Mouse (Mus musculus): ENCODE results near the gene Safb.

Safb gene

GRCm38 (mm10) chr17:56612565-56612939, 27.9 kb downstream of the Safb start:
- ChIA-PET CTCF (interaction anchor here (0.5 to 1.9 kb wide), 9 partner anchors 14 to 487 kb away, joined by 3 to 18 read pairs (median 5); partner anchors contain the start of genes Lonp1 (in 3 of the 4), Catsperd (in 1 of the 4), Ranbp3 (in 1 of the 4) and Safb2 (in 1 of the 4)), POLR2A (interaction anchor here (0.6 to 14.4 kb wide), 110 partner anchors 9 to 576 kb away, joined by 3 to 429 read pairs (median 6); partner anchors contain the start of genes Lonp1 (in 4 of the 4), Safb (in 4 of the 4), Safb2 (in 4 of the 4) and Catsperd (in 3 of the 4))

- POLR2A ChIA-PET, result interaction anchor here (0.6 to 14.4 kb wide), 102 partner anchors 9 to 573 kb away, joined by 3 to 429 read pairs (median 8); partner anchors contain the start of genes Lonp1 (in 4 of the 4), Catsperd (in 3 of the 4), Dus3l (in 3 of the 4) and Ranbp3 (in 3 of the 4)
These were observed 28.7 kb downstream of the Safb start, which contains the start of gene Rpl36 for GRCm38 (mm10) chr17:56613236-56613844. TSS of gene Rpl36 (plus strand) at chr17:56613416.

GRCm38 (mm10) chr17:56613893-56614292, 29.3 kb downstream of the Safb start:
- ChIA-PET POLR2A (interaction anchor here (0.6 to 14.4 kb wide), 82 partner anchors 8 to 655 kb away, joined by 3 to 429 read pairs (median 5); partner anchors contain the start of genes Lonp1 (in 4 of the 4), Ranbp3 (in 4 of the 4), Catsperd (in 3 of the 4) and Safb (in 3 of the 4)), CTCF (interaction anchor here in 1 of 4 experiments (0.9 kb wide), 1 partner anchor 59 kb away, joined by 5 read pairs; the partner anchor contains the start of gene Ranbp3)

More at GRCm38 (mm10) chr17:56613236-56613844, 28.7 kb downstream of the Safb start, which contains the start of gene Rpl36:
- CTCF ChIA-PET, result interaction anchor here in 3 of 4 experiments (0.5 to 1.9 kb wide), 5 partner anchors 13 to 488 kb away, joined by 4 to 18 read pairs (median 7); partner anchors contain the start of genes Lonp1 (in 3 of the 3), Catsperd (in 1 of the 3) and Ranbp3 (in 1 of the 3)

- POLR2A ChIA-PET, result interaction anchor here (0.6 to 14.4 kb wide), 88 partner anchors 8 to 655 kb away, joined by 3 to 429 read pairs (median 4); partner anchors contain the start of genes Lonp1 (in 4 of the 4), Ranbp3 (in 4 of the 4), Catsperd (in 3 of the 4) and Kdm4b (in 3 of the 4)
These were observed 29.9 kb downstream of the Safb start for GRCm38 (mm10) chr17:56614391-56615135.

GRCm38 (mm10) chr17:56615136-56615784, 30.6 kb downstream of the Safb start:
- ChIA-PET CTCF (no interaction called here), POLR2A (interaction anchor here (0.5 to 14.4 kb wide), 35 partner anchors 8 to 354 kb away, joined by 3 to 429 read pairs (median 7); partner anchors contain the start of genes Lonp1 (in 4 of the 4), Ranbp3 (in 4 of the 4), Catsperd (in 3 of the 4) and Safb2 (in 3 of the 4))

More at GRCm38 (mm10) chr17:56614391-56615135, 29.9 kb downstream of the Safb start:
- CTCF ChIA-PET, result interaction anchor here in 1 of 4 experiments (0.9 kb wide), 1 partner anchor 59 kb away, joined by 5 read pairs; the partner anchor contains the start of gene Ranbp3

- CTCF ChIA-PET, result no interaction called here
These were observed 31.2 kb downstream of the Safb start for GRCm38 (mm10) chr17:56615792-56616191.

GRCm38 (mm10) chr17:56616725-56617124, 32.1 kb downstream of the Safb start:
- POLR2A ChIA-PET, result interaction anchor here (0.6 to 14.4 kb wide), 25 partner anchors 6 to 415 kb away, joined by 3 to 429 read pairs (median 4); partner anchors contain the start of genes Ranbp3 (in 4 of the 4), Catsperd (in 3 of the 4), Lonp1 (in 3 of the 4) and Kdm4b (in 1 of the 4)
- CTCF ChIA-PET, result interaction anchor here in 2 of 4 experiments (0.6 kb wide), 2 partner anchors 146 to 292 kb away, joined by 4 to 6 read pairs; no protein-coding TSS in a partner anchor

More at GRCm38 (mm10) chr17:56615792-56616191, 31.2 kb downstream of the Safb start:
- POLR2A ChIA-PET, result interaction anchor here (0.5 to 14.4 kb wide), 18 partner anchors 7 to 311 kb away, joined by 3 to 429 read pairs (median 14); partner anchors contain the start of genes Catsperd (in 3 of the 4), Lonp1 (in 3 of the 4), Ranbp3 (in 3 of the 4) and Safb2 (in 3 of the 4)

- POLR2A ChIA-PET, result interaction anchor here (0.6 to 14.4 kb wide), 15 partner anchors 6 to 306 kb away, joined by 3 to 429 read pairs (median 12); partner anchors contain the start of genes Catsperd (in 3 of the 4), Lonp1 (in 3 of the 4), Kdm4b (in 1 of the 4) and Ranbp3 (in 1 of the 4)
- CTCF ChIA-PET, result interaction anchor here in 1 of 4 experiments (0.5 kb wide), 1 partner anchor 49 kb away, joined by 3 read pairs; no protein-coding TSS in a partner anchor
These were observed 33.0 kb downstream of the Safb start for GRCm38 (mm10) chr17:56617628-56618027.

- CTCF ChIA-PET, result no interaction called here
- POLR2A ChIA-PET, result interaction anchor here (0.6 to 12.4 kb wide), 24 partner anchors 8 to 344 kb away, joined by 3 to 429 read pairs (median 6); partner anchors contain the start of genes Rpl36 (in 3 of the 4), Ranbp3 (in 2 of the 4), Safb (in 2 of the 4) and Safb2 (in 2 of the 4)
These were observed 40.9 kb downstream of the Safb start for GRCm38 (mm10) chr17:56625495-56625894.

- ChIA-PET CTCF (interaction anchor here (1.0 to 2.0 kb wide), 10 partner anchors 14 to 293 kb away, joined by 4 to 18 read pairs (median 5); partner anchors contain the start of genes Rpl36 (in 2 of the 4), Ndufa11 (in 1 of the 4) and Ranbp3 (in 1 of the 4)), POLR2A (interaction anchor here (0.5 to 12.4 kb wide), 89 partner anchors 9 to 667 kb away, joined by 3 to 429 read pairs (median 8); partner anchors contain the start of genes Gm17949 (in 3 of the 4), Gtf2f1 (in 3 of the 4), Ranbp3 (in 3 of the 4) and Rpl36 (in 3 of the 4))
These were observed 41.6 kb downstream of the Safb start for GRCm38 (mm10) chr17:56626260-56626659.

GRCm38 (mm10) chr17:56626754-56627470, 42.3 kb downstream of the Safb start, which contains the start of gene Lonp1:
TSS of gene Lonp1 (minus strand) at chr17:56626887.
- ChIA-PET CTCF (interaction anchor here (0.5 to 2.0 kb wide), 29 partner anchors 14 to 502 kb away, joined by 3 to 18 read pairs (median 4); partner anchors contain the start of genes Rpl36 (in 2 of the 4), Fem1a (in 1 of the 4), Ndufa11 (in 1 of the 4) and Nrtn (in 1 of the 4)), POLR2A (interaction anchor here (0.5 to 12.4 kb wide), 147 partner anchors 8 to 668 kb away, joined by 3 to 429 read pairs (median 4); partner anchors contain the start of genes Gm17949 (in 3 of the 4), Gtf2f1 (in 3 of the 4), Ranbp3 (in 3 of the 4) and Rpl36 (in 3 of the 4))

GRCm38 (mm10) chr17:56627530-56628277, 43.1 kb downstream of the Safb start, which contains the start of gene Catsperd:
TSS of gene Catsperd (plus strand) at chr17:56628143.
- CTCF ChIA-PET, result interaction anchor here (0.5 to 2.0 kb wide), 20 partner anchors 15 to 503 kb away, joined by 3 to 18 read pairs (median 4); partner anchors contain the start of genes Fem1a (in 1 of the 4), Ndufa11 (in 1 of the 4), Nrtn (in 1 of the 4) and Ranbp3 (in 1 of the 4)
- POLR2A ChIA-PET, result interaction anchor here (0.5 to 12.4 kb wide), 126 partner anchors 7 to 591 kb away, joined by 3 to 429 read pairs (median 5); partner anchors contain the start of genes Ranbp3 (in 3 of the 4), Rpl36 (in 3 of the 4), Safb (in 3 of the 4) and Safb2 (in 3 of the 4)

- ChIA-PET CTCF (interaction anchor here in 1 of 4 experiments (0.7 kb wide), 1 partner anchor 128 kb away, joined by 3 read pairs; no protein-coding TSS in a partner anchor), POLR2A (interaction anchor here (0.6 to 12.4 kb wide), 15 partner anchors 11 to 154 kb away, joined by 3 to 111 read pairs (median 4); partner anchors contain the start of genes Rpl36 (in 1 of the 4), Safb (in 1 of the 4) and Safb2 (in 1 of the 4))
These were observed 45.5 kb downstream of the Safb start for GRCm38 (mm10) chr17:56629800-56630781.
